Mouse (Mus musculus) mesoderm, embryonic 11.5 days (tissue): ENCODE results near the gene Phykpl.
"Not testable (repeated sequence)": the region's sequence is repeated elsewhere in the genome, so short reads cannot be mapped to it uniquely, and the experiment has no call there.

Experiments used
- DNase-seq: peaks from one replicate; pipeline ENCODE4 v3.0.0-alpha.2; 2012; ENCODE audit warnings: low read depth, low spot score

The Phykpl gene

DNA sequence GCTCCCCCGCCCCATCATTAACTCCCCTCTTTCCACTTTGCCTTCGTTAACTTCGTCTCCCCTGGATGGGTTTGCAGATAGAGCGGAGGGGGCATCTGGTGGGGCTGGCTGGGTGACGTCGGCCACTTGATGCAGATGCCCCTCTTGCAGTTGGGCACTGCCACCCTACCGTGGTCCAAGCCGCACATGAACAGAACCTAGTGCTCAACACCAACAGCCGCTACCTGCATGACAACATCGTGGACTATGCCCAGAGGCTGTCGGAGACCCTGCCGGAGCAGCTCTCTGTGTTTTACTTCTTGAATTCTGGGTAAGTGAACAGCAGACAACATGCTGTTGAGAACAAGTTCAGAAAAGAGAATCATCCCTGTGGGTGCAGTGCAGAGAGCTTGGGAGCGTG, 1.9 kb downstream of the Phykpl start:
- DNase-seq: no peak

DNA sequence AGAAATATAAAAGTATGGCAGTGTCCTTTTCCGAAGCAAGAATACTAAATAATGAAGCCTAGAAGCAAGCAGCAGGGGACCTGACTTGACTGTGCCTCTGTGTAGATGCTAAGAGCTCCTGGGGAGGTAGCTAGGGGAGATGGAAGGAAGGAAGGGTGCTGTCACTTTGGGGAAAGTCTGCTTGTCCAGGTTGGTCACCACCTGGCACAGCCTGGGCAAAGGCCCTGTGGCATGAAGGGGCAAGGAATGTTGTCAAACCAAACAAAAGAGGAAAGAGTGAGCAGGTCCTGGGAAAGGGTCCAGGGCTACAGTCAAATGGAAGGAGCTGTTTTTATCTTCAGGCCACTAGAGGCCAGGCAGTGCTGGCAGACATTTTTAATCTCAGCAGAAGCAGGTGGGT, 2.5 kb downstream of the Phykpl start:
- DNase-seq: no peak

DNA sequence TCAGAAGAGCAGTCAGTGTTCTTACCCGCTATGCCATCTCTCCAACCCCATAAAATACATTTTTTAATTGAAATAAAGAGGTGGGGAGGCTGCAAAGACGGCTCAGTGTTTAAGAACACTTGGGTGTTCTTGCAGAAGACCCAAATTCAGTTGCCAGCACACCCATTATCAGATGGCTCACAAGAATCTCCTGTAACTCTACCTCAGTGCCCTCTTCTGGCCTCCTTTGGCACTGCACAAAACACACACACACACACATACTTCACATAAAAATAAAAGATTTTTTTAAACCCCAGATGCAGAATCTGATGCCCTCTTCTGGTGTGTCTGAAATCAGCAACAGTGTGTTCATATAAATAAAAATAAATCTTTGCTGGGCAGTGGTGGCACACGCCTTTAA, 4.3 kb downstream of the Phykpl start:
- DNase-seq: no peak

DNA sequence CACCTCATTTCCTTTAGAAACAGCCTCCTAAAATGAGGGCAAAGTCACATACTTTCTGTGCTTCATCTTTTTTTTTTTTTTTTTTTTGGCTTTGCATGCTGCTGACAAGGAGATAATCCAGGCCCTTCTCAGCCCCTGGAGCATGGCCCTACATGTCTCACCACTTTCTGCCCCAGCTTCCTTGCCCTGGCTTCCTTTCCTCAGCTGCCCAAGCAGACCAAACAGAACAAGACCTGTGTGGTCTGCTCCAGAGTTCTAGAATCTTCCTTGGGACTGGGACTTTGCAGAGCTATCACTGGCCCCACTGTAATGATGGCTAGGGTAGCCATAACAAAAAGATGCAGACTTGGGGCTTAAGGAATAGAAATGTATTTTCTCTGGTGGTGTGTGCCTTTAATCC, 5.4 kb downstream of the Phykpl start:
- DNase-seq: no peak

DNA sequence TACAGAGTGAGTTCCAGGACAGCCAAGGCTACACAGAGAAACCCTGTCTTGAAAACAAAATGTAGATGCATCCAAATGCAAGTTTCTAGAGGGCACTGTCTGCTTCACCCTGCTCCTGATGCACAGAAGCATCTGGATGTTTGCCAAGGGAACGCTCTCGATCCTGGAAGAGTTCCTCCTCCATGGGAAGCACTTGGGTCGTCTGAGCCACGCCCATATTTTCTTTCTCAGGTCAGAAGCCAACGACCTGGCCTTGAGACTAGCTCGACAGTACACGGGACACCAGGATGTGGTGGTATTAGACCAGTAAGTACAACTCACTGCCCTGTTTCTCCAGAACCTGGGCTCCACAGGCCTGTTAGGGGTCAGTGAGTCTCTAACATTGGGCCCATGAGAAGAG, 6.6 kb downstream of the Phykpl start:
- DNase-seq: no peak

DNA sequence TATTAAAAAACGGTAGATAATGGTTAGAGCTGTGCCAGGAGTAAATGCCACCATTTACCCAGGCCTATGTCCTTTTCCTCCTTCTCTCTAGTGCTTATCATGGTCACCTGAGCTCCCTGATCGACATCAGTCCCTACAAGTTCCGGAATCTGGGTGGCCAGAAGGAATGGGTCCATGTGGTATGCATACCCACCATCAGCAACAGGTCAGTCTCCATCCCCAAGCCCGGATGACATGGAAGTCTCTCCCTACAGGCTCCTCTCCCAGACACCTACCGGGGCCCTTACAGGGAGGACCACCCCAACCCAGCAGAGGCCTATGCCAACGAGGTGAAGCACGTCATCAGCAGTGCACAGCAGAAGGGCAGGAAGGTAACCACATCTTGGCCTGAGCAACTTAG, 7.4 kb downstream of the Phykpl start:
- no peak for DNase-seq

DNA sequence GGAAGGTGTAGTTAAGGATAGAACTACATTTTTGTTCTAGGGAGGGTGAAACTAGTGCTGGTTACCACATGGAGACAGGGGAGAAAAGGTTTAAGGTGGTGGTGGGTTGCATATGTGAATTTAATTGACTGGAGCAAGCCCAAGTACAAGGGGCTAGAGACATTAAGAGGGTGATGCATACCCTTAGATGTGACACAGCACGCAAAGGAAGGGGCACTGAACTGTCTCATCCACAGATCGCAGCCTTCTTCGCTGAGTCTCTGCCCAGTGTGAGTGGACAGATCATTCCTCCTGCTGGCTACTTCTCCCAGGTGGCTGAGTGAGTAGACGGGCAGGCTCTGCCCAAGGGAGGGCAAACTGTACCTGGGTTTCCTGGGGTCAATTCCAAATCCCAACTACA, 8.8 kb downstream of the Phykpl start:
- DNase-seq: no peak

DNA sequence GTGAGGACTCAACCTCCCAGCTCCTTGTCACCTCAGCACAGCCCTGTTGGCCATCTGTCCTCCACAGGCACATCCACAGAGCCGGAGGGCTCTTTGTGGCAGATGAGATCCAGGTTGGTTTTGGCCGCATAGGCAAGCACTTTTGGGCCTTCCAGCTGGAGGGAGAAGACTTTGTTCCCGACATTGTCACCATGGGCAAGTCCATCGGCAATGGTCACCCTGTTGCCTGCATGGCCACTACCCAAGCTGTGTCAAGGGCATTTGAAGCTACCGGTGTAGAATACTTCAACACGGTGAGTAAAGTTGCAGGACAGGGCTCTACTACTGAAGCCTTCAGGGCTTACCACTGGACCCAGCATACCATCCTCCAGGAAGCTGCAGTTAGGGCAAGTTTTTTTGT, 9.3 kb downstream of the Phykpl start:
- no peak for DNase-seq

DNA sequence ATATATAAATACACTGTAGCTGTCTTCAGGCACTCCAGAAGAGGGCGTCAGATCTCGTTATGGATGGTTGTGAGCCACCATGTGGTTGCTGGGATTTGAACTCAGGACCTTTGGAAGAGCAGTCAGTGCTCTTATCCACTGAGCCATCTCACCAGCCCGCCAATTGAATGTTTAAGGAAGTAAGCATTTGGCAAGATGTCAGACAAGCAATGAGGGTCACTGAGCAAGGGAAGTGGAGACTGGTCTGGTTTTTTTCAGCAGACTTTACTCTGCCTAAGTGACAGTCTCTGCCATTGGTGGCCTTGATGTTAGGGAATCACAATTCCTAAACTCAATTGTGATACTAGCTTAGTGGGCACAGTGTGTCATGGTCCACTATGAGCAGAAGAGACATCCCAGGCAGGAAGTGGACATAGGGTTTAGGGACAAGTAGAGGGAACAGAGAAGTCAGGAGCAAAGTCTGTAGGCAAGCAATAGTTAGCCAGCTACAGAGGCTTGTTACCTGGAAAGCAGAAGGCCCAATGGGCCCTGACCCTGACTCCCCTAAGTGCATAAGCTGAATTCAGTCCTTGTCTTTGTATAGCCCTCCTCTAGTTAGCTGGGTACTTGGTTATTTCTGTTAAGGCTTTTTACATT, 10.3 kb downstream of the Phykpl start:
- DNase-seq: no peak

DNA sequence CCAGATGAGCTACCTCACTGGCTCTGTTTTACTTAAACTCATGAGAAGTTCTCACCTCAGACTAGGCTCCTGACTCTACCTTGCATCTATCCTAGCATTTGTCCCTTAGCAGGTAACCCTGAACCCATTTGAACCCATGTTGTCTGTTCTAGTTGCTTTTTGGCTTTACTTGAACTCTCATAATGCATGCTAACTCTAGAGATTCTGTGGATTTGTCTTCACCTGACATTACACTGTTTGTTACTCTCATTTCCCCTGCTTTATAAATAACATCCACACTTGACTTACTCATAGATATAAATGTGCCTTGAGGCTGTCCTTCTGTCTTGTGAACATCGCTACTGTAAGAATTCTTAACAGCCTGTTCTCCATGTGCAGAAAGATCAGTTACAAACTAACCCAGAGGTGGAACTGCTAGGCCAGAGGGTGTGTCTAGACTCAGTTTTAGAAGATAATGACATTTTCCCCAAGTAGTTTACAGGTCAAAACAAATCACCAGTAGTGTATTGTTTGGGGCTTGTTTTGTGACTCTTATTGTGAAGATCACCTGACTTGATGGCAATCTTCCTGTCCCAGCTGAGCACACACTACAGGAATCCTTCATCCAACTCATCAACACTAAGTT, 11.0 kb downstream of the Phykpl start:
- DNase-seq: no peak

DNA sequence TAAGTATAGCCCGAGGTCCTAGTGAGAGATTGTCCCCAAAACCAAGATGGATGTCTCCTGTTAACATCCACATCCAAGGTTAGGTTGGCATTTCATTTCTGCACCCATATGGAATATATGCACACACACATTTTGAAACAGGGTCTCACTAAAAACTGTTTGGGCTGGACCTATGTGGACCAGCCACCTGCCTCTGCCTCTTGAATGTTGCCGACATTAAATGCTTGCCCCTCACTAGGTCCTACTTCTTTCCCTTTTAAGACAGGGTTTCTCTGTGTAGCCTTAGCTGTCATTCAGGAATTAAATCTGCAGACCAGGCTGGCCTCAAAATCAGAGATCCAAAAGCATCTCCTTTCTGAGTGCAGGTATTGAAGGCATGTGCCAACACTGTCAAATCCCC, 13.0 kb downstream of the Phykpl start:
- DNase-seq: no peak

DNA sequence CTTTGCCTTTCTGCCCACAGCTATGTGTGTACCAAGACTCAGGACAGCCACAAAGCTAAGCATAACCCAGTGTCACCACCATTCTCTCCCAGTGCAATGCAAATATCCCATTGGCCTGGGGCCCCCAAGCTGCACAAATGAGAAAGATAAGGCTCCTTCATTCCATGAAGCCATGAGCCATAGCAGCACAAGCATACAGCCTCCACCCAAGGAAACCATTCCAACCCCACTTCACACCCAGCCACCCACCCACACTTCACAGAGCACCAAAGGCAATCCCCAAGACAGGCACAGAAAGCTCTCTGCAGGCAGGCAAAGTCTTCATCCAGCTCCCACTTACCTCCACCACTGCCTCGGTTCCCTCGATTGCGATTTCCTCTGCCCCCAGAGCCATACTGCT, 17.7 kb downstream of the Phykpl start:
- DNase-seq: no peak

DNA sequence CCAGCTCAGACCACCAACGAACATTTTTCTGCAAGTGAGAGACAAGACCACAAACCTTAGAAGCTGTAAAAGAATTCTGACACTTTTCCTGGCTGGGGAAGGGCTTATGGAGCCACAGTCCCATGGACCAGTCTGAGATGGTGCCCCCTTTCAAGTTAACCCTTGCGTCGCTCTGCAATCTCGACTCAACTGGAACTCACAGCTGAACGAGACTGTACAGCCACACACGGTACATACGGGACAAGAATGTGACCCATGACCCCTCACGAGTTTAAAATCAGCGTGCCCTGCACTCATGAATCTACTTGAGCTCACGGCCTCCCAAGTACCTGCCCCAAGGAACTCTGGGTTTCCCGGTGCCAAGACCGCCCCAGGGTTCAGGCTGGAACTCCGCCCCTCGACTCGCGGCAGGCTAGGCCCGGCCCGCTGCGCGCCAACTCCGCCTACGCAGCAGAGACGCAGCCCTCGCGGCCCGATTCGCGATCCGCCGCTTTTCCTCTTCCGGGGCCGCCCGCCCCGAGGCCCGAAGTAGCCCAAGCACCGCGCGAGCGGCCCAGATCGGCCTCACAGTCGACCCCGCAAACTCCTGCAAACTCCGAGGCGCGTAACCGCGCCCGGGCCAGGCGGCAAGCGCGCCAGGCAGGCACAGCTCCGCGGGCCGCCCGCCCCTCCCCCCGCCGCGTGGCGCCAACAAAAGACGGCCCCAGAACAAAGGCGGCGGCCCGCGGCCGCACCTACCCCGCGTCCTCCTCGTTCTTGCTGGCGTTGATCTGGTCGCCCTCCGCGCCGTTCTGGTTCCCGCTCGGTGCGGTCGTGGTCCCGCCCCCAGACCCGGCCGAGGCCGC, 21.3 kb downstream of the Phykpl start:
- DNase-seq: peak; percentile 85

DNA sequence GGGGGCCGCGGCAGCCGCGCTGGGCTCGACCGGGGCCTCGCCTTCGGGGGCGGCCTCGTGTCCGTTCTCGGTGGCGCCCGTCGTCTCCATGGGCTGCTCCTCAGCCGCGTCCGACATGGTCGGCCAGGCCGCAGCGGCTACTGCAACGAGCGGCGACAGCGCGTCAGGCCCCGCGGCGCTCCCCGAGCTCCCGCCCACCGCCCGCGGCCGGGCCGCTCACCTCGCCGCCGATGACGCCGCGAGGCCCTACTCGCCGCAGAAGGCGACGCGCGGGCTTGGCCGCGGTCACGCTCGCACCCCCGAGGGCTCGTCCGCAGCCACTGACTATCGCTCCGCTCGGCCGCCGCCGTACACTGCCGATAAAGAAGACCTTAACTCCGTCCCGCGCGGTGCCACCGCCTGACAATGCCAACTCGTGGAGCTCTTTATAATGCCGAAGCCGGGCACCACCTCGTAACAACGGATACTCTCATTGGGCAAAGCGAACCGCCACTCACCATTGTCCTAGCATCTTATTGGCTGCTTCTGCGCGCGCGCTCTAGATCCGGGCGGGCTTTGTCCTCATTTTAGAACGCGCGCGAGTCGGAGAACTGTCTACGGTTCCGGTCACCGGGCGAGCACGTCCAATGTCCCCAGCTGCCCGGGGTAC, 22.0 kb downstream of the Phykpl start, which contains the start of gene Hnrnpab:
Hnrnpab (minus strand) TSS at position 401 of the 649 bp plus-strand sequence.
- peak; percentile 97 for DNase-seq

DNA sequence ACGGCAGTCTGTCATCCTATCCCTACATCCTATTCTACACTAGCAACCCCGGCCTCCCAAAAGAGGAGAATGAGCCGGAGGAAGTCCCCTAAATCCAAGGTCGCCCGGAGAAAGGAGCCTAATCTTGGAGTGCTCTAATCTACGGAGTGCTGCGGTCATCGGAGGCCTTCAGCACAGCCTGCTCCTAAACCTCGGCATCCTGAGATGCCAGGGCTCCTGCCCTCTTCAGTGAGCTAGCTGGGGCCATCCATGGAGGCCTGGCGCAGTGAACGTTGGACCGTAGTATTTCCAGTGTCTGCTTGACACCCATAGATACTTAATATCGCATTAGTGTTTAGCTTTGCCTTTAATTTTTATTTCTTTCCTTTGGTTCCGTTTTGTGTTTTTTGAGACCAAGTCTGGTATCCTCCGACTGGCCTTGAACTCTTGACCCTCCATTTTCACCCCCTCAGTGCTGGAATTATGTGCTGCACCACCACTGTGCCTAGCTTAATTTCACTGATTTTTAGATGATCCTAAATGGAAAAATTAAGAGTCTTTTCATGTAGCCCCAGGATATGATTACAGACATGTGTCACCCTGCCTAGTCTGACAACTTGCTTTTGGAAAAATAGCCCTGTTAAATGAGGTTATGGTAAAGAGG, 22.7 kb downstream of the Phykpl start:
- no peak for DNase-seq

DNA sequence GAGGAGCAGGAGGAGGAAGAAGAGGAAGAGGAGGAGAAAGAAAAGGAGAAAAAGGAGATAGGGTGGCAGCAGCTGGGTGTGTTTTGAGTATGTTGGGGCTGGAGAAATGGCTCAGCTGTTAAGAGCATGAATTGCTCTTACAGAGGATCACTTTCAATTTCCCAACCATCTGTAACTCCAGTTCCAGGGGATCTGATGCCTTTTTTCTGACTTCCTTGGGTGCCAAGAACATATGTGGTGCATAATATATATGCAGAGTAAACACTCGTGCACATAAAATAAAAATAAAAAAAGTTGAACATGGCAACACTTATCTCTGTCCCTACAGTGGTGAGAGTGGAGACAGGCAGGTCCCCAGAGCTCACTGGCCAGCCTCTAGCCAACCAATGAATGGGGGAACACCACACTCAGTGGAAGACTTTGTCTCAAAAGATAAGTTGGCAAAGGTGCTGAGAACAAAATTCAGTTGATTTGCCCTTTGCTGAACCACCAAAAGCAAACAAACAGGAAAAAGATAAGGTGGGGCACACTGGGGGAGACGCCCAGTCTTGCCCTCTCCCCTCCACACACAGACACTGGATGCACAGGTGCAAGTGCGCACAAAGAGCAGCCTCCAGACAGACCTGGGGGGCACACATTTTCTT, 24.8 kb downstream of the Phykpl start:
- DNase-seq: no peak

DNA sequence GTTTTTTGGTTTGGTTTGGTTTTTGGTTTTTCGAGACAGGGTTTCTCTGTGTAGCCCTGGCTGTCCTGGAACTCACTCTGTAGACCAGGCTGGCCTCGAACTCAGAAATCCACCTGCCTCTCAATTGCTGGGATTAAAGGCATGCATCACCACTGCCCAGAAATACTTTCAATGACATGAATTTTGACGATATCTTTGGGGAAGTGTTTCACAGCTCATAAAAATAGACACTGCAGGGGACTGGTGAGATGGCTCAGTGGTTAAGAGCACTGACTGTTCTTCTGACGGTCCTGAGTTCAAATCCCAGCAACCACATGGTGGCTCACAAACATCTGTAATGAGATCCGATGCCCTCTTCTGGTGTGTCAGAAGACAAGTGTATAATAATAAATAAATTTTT, 25.4 kb downstream of the Phykpl start:
- DNase-seq: not testable (repeated sequence)

DNA sequence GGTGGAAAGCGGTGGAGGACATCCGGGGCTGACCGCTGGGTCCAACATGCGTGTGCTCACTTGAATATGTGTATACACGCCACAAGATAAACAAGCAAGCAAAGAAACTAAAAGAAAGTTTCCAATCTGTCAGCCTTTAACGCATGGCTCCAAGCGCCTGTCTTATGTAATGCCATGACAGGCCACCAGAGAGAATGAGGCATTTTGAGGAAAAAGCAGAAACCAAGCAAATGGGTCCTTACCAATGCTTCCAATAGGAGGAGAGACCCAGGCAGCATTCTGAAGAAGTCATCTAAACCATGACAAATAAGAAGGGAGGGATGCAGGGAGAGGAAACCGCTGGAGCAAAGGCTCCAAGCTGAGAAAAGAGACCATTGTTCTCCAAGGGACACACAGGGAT, 29.7 kb downstream of the Phykpl start:
- no peak for DNase-seq

DNA sequence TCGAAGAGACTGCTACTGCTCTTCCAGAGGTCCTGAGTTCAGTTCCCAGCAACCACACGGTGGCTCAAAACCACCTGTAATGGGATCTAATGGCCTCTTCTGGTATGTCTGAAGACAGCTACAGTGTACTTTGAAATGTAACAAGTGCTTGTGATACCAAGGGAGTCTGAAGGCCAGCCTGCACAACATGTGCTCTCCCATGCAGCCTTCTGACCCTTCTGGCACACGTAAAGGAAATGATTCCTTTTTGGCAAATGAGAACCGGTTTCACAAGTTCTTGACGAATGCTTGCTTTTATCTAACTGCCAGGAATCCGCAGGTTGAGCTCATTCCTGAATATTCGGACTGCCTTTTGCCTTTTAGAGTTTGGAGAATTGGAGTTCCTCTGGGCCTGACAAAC, 30.6 kb downstream of the Phykpl start:
- no peak for DNase-seq

DNA sequence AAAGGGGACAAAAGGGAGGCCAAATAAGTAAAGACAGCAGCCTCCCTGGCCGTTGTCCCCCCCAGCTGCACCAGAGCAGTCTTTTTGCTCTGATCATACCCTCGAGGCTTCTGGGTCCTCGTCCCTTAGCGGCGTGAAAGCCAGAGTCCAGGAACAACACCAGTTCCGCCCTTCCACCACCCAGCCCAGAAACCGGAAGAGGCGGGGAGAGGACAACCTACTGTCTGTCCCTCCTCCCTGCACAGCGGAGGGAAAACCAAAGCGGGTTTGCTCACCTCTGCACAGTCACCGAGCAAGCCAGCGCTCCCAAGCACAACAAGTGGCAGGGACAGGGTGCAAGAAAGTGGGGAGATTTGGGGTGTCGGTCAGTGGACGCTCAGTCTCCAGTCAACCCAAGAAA, 31.0 kb downstream of the Phykpl start:
- DNase-seq: peak; percentile 67

DNA sequence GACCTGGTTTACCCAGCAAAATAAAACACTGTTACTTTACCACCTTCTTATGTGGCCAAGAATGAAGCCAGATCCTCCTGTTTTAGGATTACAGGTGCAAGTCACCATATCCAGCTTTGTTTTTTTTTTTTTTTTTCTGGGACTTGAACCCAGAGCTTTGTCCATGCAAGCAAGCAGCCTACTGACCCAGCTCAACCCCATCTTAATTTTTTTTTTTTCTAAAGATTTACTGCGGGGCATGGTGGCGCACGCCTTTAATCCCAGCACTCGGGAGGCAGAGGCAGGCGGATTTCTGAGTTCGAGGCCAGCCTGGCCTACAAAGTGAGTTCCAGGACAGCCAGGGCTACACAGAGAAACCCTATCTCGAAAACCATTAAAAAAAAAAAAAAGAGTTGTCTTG, 31.6 kb downstream of the Phykpl start:
- DNase-seq: not testable (repeated sequence)
